10 mouse cellular contexts compared by ENCODE assay signal in the genomic region with DNA sequence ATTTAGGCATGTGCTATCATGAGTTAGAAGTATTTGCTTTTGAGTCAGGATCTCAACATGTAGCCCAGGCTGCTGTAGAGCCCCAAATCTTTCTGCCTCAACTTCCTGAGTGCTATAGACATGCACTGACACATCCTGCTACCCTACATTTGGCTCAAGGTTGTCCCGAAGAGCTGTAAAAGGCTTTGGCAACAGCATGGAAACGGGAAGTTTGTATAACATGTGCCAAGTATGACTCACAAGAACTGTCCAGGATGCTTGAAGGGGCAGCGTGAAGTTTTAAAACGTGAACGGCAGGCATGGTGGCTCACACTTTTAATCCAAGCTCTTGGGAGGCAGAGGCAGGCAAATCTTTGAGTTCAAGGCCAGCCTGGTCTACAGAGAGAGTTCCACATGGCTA. TPM values are rescaled to one million over a fixed set of nuclear protein-coding genes. Genes with fewer than 3 reads are reported as not detected.
DNase-seq lines count a peak whose midpoint lies in the region; ATAC-seq and TF ChIP-seq lines count a peak whose summit lies in the region.
"Had no signal": no experiment of that assay in that cellular context is flagged by ENCODE, and none has a peak within 500 bp of the region (broad histone marks: within the 10 kb centered on the region; RNA-seq: fewer than 3 reads in every experiment).

No protein-coding gene starts in this region.

- no peak for TF ChIP-seq CTCF in CH12.LX (conservative IDR thresholded peaks at IDR 0.05 in 1 of 2, IDR thresholded peaks at IDR 0.05 in 1 of 2; ENCODE audit: low read depth in 2 of 2, low read length in 2 of 2)
- TF ChIP-seq CTCF in lung, embryonic 14.5 days (IDR thresholded peaks at IDR 0.05; ENCODE audit: low read depth), result no peak

- H3K9ac ChIP-seq in heart, embryonic 13.5 days, result no peak overlapping the region
- H3K9ac ChIP-seq in CH12.LX (ENCODE audit: insufficient read depth, low read depth), result no peak overlapping the region
- H3K9ac ChIP-seq in lung, embryonic 14.5 days, result no peak overlapping the region
- H3K9ac ChIP-seq: hindbrain, embryonic 14.5 days; limb, embryonic 12.5 days had no signal

- peak overlapping the region; percentile 38; the same call in 1 of the 2 replicates for H3K27ac ChIP-seq in heart, embryonic 13.5 days (replicated peaks)
- H3K27ac ChIP-seq in CH12.LX (ENCODE audit: insufficient read depth, low read depth), result no peak overlapping the region
- H3K27ac ChIP-seq in lung, embryonic 14.5 days (ENCODE audit: low read depth), result peak overlapping the region; percentile 30; the same call in 1 of the 2 replicates
- H3K27ac ChIP-seq: hindbrain, embryonic 14.5 days; limb, embryonic 12.5 days had no signal

- no peaks in the 10 kb centered on the region for H3K36me3 ChIP-seq in heart, embryonic 13.5 days
- no peaks in the 10 kb centered on the region for H3K36me3 ChIP-seq in CH12.LX (replicated peaks in 1 of 2; ENCODE audit: control insufficient read depth in 1 of 2, insufficient read depth in 1 of 2, low read length in 1 of 2)
- H3K36me3 ChIP-seq in lung, embryonic 14.5 days (ENCODE audit: insufficient read depth), result no peaks in the 10 kb centered on the region
- H3K36me3 ChIP-seq: limb, embryonic 12.5 days had no signal

- H3K9me3 ChIP-seq in heart, embryonic 13.5 days, result no peaks in the 10 kb centered on the region
- H3K9me3 ChIP-seq in CH12.LX (replicated peaks; ENCODE audit: low read length), result peaks cover 3% of the 10 kb centered on the region
- H3K9me3 ChIP-seq in lung, embryonic 14.5 days (ENCODE audit: low read depth, low read length), result no peaks in the 10 kb centered on the region

- H3K4me1 ChIP-seq in heart, embryonic 13.5 days, result peaks cover 57% of the 10 kb centered on the region
- no peaks in the 10 kb centered on the region for H3K4me1 ChIP-seq in CH12.LX (ENCODE audit: control insufficient read depth in 1 of 2, insufficient read depth in 2 of 2)
- H3K4me1 ChIP-seq in lung, embryonic 14.5 days (ENCODE audit: insufficient read depth), result peaks cover 4% of the 10 kb centered on the region; the same call in 1 of the 2 replicates

- 52% methylated on average over 5 of the region's 5 CpGs for WGBS in heart, embryonic 13.5 days
- WGBS in lung, embryonic 14.5 days, result 37% methylated on average over 5 of the region's 5 CpGs

- TF ChIP-seq RAD21 in CH12.LX (IDR thresholded peaks at IDR 0.05; ENCODE audit: low read depth, low read length), result no peak

- DNase-seq in heart, postnatal 4 days, result no peak
- DNase-seq in 3134 (ENCODE audit: extremely low read depth, insufficient read length, low spot score) (peak; percentile 81), CH12.LX (ENCODE audit: extremely low read depth) (no peak)
- peak; percentile 75 for DNase-seq in lung, embryonic 14.5 days
- DNase-seq in cerebellum, adult 8-10 months, result no peak
- DNase-seq: cerebellum, postnatal 25 days had no signal

- no peaks in the 10 kb centered on the region for H3K79me2 ChIP-seq in CH12.LX (replicated peaks; ENCODE audit: control insufficient read depth, extremely low read depth, insufficient read depth, poor library complexity, severe bottlenecking)

- dilution Hi-C loops in CH12.LX (cut with MboI; ENCODE audit: extremely low pct_ligation_motif_present, extremely low pct_unique_long_range_greater_than_20kb, low sequenced_read_pairs), result no loop called here

- in situ Hi-C loops in CH12.LX (cut with MboI; ENCODE audit: low pct_ligation_motif_present, low pct_unique_long_range_greater_than_20kb, low sequenced_read_pairs), result no loop called here

- no peak overlapping the region for H3K4me3 ChIP-seq in heart, embryonic 13.5 days
- H3K4me3 ChIP-seq in CH12.LX (replicated peaks in 1 of 3; ENCODE audit: low read depth in 2 of 3, low read length in 2 of 3, poor library complexity in 1 of 3), result no peak overlapping the region
- no peak overlapping the region for H3K4me3 ChIP-seq in lung, embryonic 14.5 days (ENCODE audit: low read depth, low read length)
- H3K4me3 ChIP-seq: limb, embryonic 12.5 days had no signal

- TF ChIP-seq EP300 in CH12.LX (IDR thresholded peaks at IDR 0.05; ENCODE audit: low read length), result no peak

- no peak overlapping the region for H3K4me2 ChIP-seq in heart, embryonic 13.5 days
- no peak overlapping the region for H3K4me2 ChIP-seq in CH12.LX (ENCODE audit: insufficient read depth, low read depth, poor library complexity, severe bottlenecking)
- no peak overlapping the region for H3K4me2 ChIP-seq in lung, embryonic 14.5 days
- H3K4me2 ChIP-seq: hindbrain, embryonic 14.5 days; limb, embryonic 12.5 days had no signal

- no peak for ATAC-seq in heart, embryonic 13.5 days (ENCODE audit: extremely low read depth, insufficient number of reproducible peaks, low FRiP score, low TSS enrichment)
- ATAC-seq in lung, embryonic 14.5 days (ENCODE audit: insufficient read depth), result peak; percentile 38; the same call in 1 of the 2 replicates
- no peak for ATAC-seq in megakaryocyte-erythroid progenitor cell, adult 5-6 weeks (replicated peaks; ENCODE audit: low FRiP score, low TSS enrichment, poor library complexity, severe bottlenecking)

- no peaks in the 10 kb centered on the region for H3K27me3 ChIP-seq in heart, embryonic 13.5 days (replicated peaks)
- H3K27me3 ChIP-seq in CH12.LX (replicated peaks), result no peaks in the 10 kb centered on the region
- H3K27me3 ChIP-seq in lung, embryonic 14.5 days (ENCODE audit: insufficient read depth, low read length), result no peaks in the 10 kb centered on the region
- H3K27me3 ChIP-seq: limb, embryonic 12.5 days had no signal

- no peak for TF ChIP-seq POLR2A in CH12.LX (IDR thresholded peaks at IDR 0.05; ENCODE audit: low read depth, low read length)

TF ChIP-seq in CH12.LX, 34 proteins besides CTCF, POLR2A, EP300 and RAD21:
- TF ChIP-seq IRF4 (IDR thresholded peaks at IDR 0.05; ENCODE audit: low read depth, low read length) (no peak), BHLHE40 (IDR thresholded peaks at IDR 0.05; ENCODE audit: low read depth, low read length) (peak; percentile 33; the same call in 1 of the 2 replicates)

RNA-seq across cellular contexts. Expression of a gene that starts 19.8 kb away (rescaled TPM):
- polyA plus RNA-seq in heart, embryonic 13.5 days (2015; fragmentation: Nextera tagmentation; extraction: Ambion mirVana), result 77.1 and 79.5 TPM in 2 replicates
- total RNA-seq in heart, postnatal 4 days (2021), result 100 to 1,000 TPM; 188 to 190 TPM
- total RNA-seq in CH12.LX (2012; rRNA removed) (2.9 and 3.1 TPM in 2 replicates), CH12.LX (2014; rRNA removed) (0.58 and 0.77 TPM in 2 replicates)
- 5.0 and 5.3 TPM in 2 replicates for polyA plus RNA-seq in CH12.LX (2012; ENCODE audit: insufficient read length, low read depth)
- 103 and 108 TPM in 2 replicates for polyA plus RNA-seq in lung, embryonic 14.5 days (2014; fragmentation: Nextera tagmentation; extraction: Ambion mirVana)
- 3.3 and 4.1 TPM in 2 replicates for total RNA-seq in megakaryocyte-erythroid progenitor cell, adult 5-6 weeks (2014; fragmentation: Nextera tagmentation)
- total RNA-seq in megakaryocyte-erythroid progenitor cell, adult 5-6 weeks (2017), result 0.30 and 1.3 TPM in 2 replicates

RNA-seq across cellular contexts. Expression of a gene that starts 45.7 kb away (rescaled TPM):
- polyA plus RNA-seq in heart, embryonic 13.5 days (2015; fragmentation: Nextera tagmentation; extraction: Ambion mirVana), result 128 and 130 TPM in 2 replicates
- 10 to 100 TPM; 55.7 to 59.2 TPM for total RNA-seq in heart, postnatal 4 days (2021)
- total RNA-seq in CH12.LX (2012; rRNA removed) (29.6 and 33.0 TPM in 2 replicates), CH12.LX (2014; rRNA removed) (4.9 and 7.1 TPM in 2 replicates)
- polyA plus RNA-seq in CH12.LX (2012; ENCODE audit: insufficient read length, low read depth), result 4.1 and 5.5 TPM in 2 replicates
- polyA plus RNA-seq in lung, embryonic 14.5 days (2014; fragmentation: Nextera tagmentation; extraction: Ambion mirVana), result 100 and 110 TPM in 2 replicates
- total RNA-seq in megakaryocyte-erythroid progenitor cell, adult 5-6 weeks (2014; fragmentation: Nextera tagmentation), result not detected in 2 replicates
- not detected in 2 replicates for total RNA-seq in megakaryocyte-erythroid progenitor cell, adult 5-6 weeks (2017)

RNA-seq across cellular contexts. Expression of a gene that starts 55.6 kb away (rescaled TPM):
- polyA plus RNA-seq in heart, embryonic 13.5 days (2015; fragmentation: Nextera tagmentation; extraction: Ambion mirVana), result 9.0 and 10.0 TPM in 2 replicates
- 10 to 100 TPM; 17.2 to 21.1 TPM for total RNA-seq in heart, postnatal 4 days (2021)
- total RNA-seq in CH12.LX (2012; rRNA removed), result not detected in 2 replicates
- not detected in 2 replicates for total RNA-seq in CH12.LX (2014; rRNA removed)
- not detected in 2 replicates for polyA plus RNA-seq in CH12.LX (2012; ENCODE audit: insufficient read length, low read depth)
- 1.2 and 1.5 TPM in 2 replicates for polyA plus RNA-seq in lung, embryonic 14.5 days (2014; fragmentation: Nextera tagmentation; extraction: Ambion mirVana)
- total RNA-seq in megakaryocyte-erythroid progenitor cell, adult 5-6 weeks (2014; fragmentation: Nextera tagmentation), result 0.37 TPM in 1 of 2 replicates, not detected in the other
- total RNA-seq in megakaryocyte-erythroid progenitor cell, adult 5-6 weeks (2017), result not detected in 2 replicates
- polyA plus RNA-seq: limb, embryonic 12.5 days had no signal

Comparison
In these comparisons a context has a peak if more than half of its experiments do, and no peak if none do; other contexts are left out.
1. DNase-seq: peak in 3134 (single experiment) and lung, embryonic 14.5 days (single experiment); none in heart, postnatal 4 days (single experiment), CH12.LX (single experiment) and cerebellum, adult 8-10 months (single experiment).
2. RNA of a gene that starts 19.8 kb away (total RNA-seq): 188 to 190 TPM in heart, postnatal 4 days; 0.30 to 4.1 TPM in megakaryocyte-erythroid progenitor cell, adult 5-6 weeks and 0.58 to 3.1 TPM in CH12.LX; every median in the first group is over 10 times any median in the second.
3. RNA of a gene that starts 45.7 kb away (total RNA-seq): 55.7 to 59.2 TPM in heart, postnatal 4 days and 4.9 to 33.0 TPM in CH12.LX; not detected in megakaryocyte-erythroid progenitor cell, adult 5-6 weeks; every median in the first group is over 4 times any median in the second.
4. RNA of a gene that starts 55.6 kb away (total RNA-seq): 17.2 to 21.1 TPM in heart, postnatal 4 days; not detected in CH12.LX and 0.37 TPM in megakaryocyte-erythroid progenitor cell, adult 5-6 weeks; every median in the first group is over 10 times any median in the second.